Mouse (Mus musculus) embryonic facial prominence, embryonic 15.5 days (tissue): ENCODE data around the gene 6030468B19Rik. TPM values are rescaled to one million over a fixed set of nuclear protein-coding genes. Genes with fewer than 3 reads are reported as not detected.
"Not testable (repeated sequence)": the region's sequence is repeated elsewhere in the genome, so short reads cannot be mapped to it uniquely, and the experiment has no call there.

Experiments used
- ATAC-seq: fragments of 200-750 bp; cut with Nextera tagmentation; 2 replicates; pipeline ENCODE4 v1.8.0; 2017; ENCODE audit warnings: low read depth, moderate TSS enrichment; ENCODE audit not compliant: insufficient number of reproducible peaks, low FRiP score, low TSS enrichment
- H3K27ac ChIP-seq: fragments of 300-500 bp; sonication (generic); replicated peaks from 2 replicates; pipeline ENCODE4 v1.5.1; 2015; ENCODE audit warnings: mild to moderate bottlenecking, inconsistent platforms
- H3K27me3 ChIP-seq: fragments of 300-500 bp; sonication (generic); 2 replicates; pipeline ENCODE4 v1.6.1; 2015; ENCODE audit warnings: inconsistent platforms
- H3K36me3 ChIP-seq: fragments of 300-500 bp; sonication (generic); 2 replicates; pipeline ENCODE4 v1.6.1; 2015; ENCODE audit warnings: mild to moderate bottlenecking, inconsistent platforms
- H3K4me1 ChIP-seq: fragments of 300-500 bp; sonication (generic); 2 replicates; pipeline ENCODE4 v1.6.1; 2015; ENCODE audit warnings: inconsistent platforms
- H3K4me2 ChIP-seq: fragments of 300-500 bp; sonication (generic); replicated peaks from 2 replicates; pipeline ENCODE4 v1.6.1; 2015; ENCODE audit warnings: mild to moderate bottlenecking, inconsistent platforms
- H3K4me3 ChIP-seq: fragments of 300-500 bp; sonication (generic); replicated peaks from 2 replicates; pipeline ENCODE4 v1.5.1; 2015; ENCODE audit warnings: mild to moderate bottlenecking, inconsistent platforms
- H3K9ac ChIP-seq: fragments of 300-500 bp; sonication (generic); 2 replicates; pipeline ENCODE4 v1.6.1; 2015; ENCODE audit warnings: inconsistent platforms
- H3K9me3 ChIP-seq: fragments of 300-500 bp; sonication (generic); replicated peaks from 2 replicates; pipeline ENCODE4 v1.6.1; 2016; ENCODE audit warnings: inconsistent platforms
- WGBS: fragments of 180-500 bp; shearing (Covaris S2); methylation state at CpG from one replicate; pipeline ENCODE4 v1.1.7; 2015; 5-methylcytosine and 5-hydroxymethylcytosine counted together
- polyA plus RNA-seq: library from polyadenylated mRNA; unstranded; fragments of >200 nt; fragmentation: Nextera tagmentation; extraction: Ambion mirVana; gene quantifications from 2 replicates; pipeline ENCODE4 v1.2.1, GENCODE M21; 2015

The 6030468B19Rik gene
- polyA plus RNA-seq, 1 experiment from 2014 or later: 0.25 TPM

- Histone ChIP-seq H3K4me3 (peak overlapping the region; percentile 54), H3K4me1 (peaks cover 49% of the 10 kb centered on the region), H3K4me2 (peak overlapping the region; percentile 97), H3K9ac (peak overlapping the region; percentile 44), H3K36me3 (peaks cover 13% of the 10 kb centered on the region; the same call in 1 of the 2 replicates), H3K9me3 (no peaks in the 10 kb centered on the region), H3K27me3 (no peaks in the 10 kb centered on the region), H3K27ac (peak overlapping the region; percentile 93)
- peak; percentile 35 for ATAC-seq
- 2% methylated on average over 38 of the region's 38 CpGs for WGBS
Observed at GRCm38 (mm10) chr11:117779434-117780198, 17.8 kb upstream of the 6030468B19Rik start.

- H3K36me3 ChIP-seq: peaks cover 8% of the 10 kb centered on the region; the same call in 1 of the 2 replicates
- H3K9me3 ChIP-seq: no peaks in the 10 kb centered on the region
- ATAC-seq: peak; percentile 30; the same call in 1 of the 2 replicates
- H3K27ac ChIP-seq: peak overlapping the region; percentile 93
- H3K27me3 ChIP-seq: no peaks in the 10 kb centered on the region
- peak overlapping the region; percentile 97 for H3K4me2 ChIP-seq
- peak overlapping the region; percentile 44 for H3K9ac ChIP-seq
- under 1% methylated on average over 16 of the region's 17 CpGs for WGBS
- peaks cover 49% of the 10 kb centered on the region for H3K4me1 ChIP-seq
- H3K4me3 ChIP-seq: peak overlapping the region; percentile 54
Observed at GRCm38 (mm10) chr11:117780199-117780515, 17.3 kb upstream of the 6030468B19Rik start.

DNA sequence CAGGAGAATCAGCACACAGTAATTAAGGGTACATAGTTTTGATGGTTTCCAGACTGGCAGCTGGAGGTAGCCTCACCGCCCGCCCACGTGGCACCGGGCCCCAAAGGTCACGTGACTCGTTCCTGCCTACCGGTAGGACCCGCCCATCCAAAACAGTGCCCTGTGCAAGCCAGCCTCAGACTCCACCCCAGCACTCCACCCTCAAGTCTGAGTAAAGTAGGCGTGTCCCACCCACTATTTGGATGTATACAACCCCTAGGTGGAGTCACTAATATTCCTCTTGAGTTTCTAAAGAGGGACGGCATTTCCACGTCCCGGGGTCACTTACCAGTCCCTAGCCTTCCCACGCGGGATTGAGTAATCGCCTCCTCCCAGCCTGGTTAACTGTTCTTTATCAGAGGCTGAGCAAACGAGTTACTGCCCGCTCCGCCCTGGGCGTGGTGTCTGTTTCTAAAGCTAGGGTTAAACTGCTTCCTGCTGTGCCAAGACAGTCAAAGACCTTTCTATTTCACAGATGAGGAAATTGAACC, 16.8 kb upstream of the 6030468B19Rik start:
- ATAC-seq: peak; percentile 76
- Histone ChIP-seq H3K4me1 (peaks cover 49% of the 10 kb centered on the region), H3K4me3 (peak overlapping the region; percentile 54), H3K4me2 (peak overlapping the region; percentile 97), H3K27me3 (no peaks in the 10 kb centered on the region), H3K27ac (peak overlapping the region; percentile 93), H3K36me3 (peaks cover 4% of the 10 kb centered on the region; the same call in 1 of the 2 replicates), H3K9me3 (no peaks in the 10 kb centered on the region), H3K9ac (peak overlapping the region; percentile 44; the same call in 1 of the 2 replicates)
- WGBS: under 1% methylated on average over 19 of the region's 19 CpGs

DNA sequence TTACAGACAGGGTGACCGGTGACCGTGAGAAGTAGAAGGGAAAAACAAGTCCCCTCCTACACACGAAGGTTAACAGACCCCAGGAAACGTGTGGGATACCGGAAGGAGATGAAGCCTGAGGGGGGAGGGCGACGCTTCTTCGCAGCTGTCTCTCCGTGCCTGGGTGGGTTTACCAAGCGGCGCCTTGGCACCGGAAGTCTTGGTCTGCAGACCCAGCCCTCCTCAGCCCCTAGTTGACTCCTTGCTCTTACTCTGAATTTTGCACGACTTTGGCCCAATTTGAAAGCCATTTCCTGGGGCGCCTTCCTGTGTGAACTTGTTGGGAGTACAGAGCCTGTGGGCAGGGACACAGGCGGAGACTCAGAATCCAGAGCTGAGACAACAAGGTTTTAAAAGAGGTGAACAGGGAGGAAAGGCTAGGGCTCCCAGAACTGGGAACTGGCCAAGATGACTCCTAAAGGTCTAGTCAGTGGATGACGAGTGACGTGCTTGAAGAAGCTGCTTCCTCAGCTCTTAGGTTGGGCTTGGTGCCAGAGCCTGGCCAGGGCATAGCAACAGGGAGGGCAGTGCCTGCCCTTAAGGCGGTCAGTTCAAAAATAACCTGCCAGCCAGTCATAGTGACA, 16.1 kb upstream of the 6030468B19Rik start:
- Histone ChIP-seq H3K27me3 (no peaks in the 10 kb centered on the region), H3K9me3 (no peaks in the 10 kb centered on the region), H3K27ac (peak overlapping the region; percentile 93), H3K4me2 (peak overlapping the region; percentile 97), H3K36me3 (peaks cover 2% of the 10 kb centered on the region; the same call in 1 of the 2 replicates), H3K9ac (no peak overlapping the region), H3K4me1 (peaks cover 49% of the 10 kb centered on the region), H3K4me3 (peak overlapping the region; percentile 54)
- ATAC-seq: no peak
- WGBS: 18% methylated on average over 18 of the region's 18 CpGs

GRCm38 (mm10) chr11:117781993-117782704, 15.3 kb upstream of the 6030468B19Rik start, which contains the start of the genes Tmc8 and Tmc6:
Gene Tmc8, plus strand, starts transcription at chr11:117782076.
Gene Tmc6, minus strand, starts transcription at chr11:117782198.
- Histone ChIP-seq H3K9me3 (no peaks in the 10 kb centered on the region), H3K4me3 (peak within 1 kb of the TSS; percentile 54), H3K4me1 (peaks cover 49% of the 10 kb centered on the region), H3K27me3 (no peaks in the 10 kb centered on the region), H3K9ac (no peak within 1 kb of the TSS), H3K36me3 (no peaks in the 10 kb centered on the region; the same call in 1 of the 2 replicates), H3K4me2 (peak within 1 kb of the TSS; percentile 97), H3K27ac (peak within 1 kb of the TSS; percentile 93)
- no peak for ATAC-seq
- WGBS: 43% methylated on average over 24 of the region's 24 CpGs

- peaks cover 49% of the 10 kb centered on the region for H3K4me1 ChIP-seq
- ATAC-seq: no peak
- H3K9ac ChIP-seq: no peak overlapping the region
- peak overlapping the region; percentile 57 for H3K4me2 ChIP-seq
- H3K36me3 ChIP-seq: no peaks in the 10 kb centered on the region; the same call in 1 of the 2 replicates
- WGBS: 53% methylated on average over 9 of the region's 9 CpGs
- no peaks in the 10 kb centered on the region for H3K9me3 ChIP-seq
- peak overlapping the region; percentile 29 for H3K4me3 ChIP-seq
- H3K27me3 ChIP-seq: no peaks in the 10 kb centered on the region
- no peak overlapping the region; the same call in 1 of the 2 replicates for H3K27ac ChIP-seq
Observed at GRCm38 (mm10) chr11:117782705-117783034, 14.8 kb upstream of the 6030468B19Rik start.

DNA sequence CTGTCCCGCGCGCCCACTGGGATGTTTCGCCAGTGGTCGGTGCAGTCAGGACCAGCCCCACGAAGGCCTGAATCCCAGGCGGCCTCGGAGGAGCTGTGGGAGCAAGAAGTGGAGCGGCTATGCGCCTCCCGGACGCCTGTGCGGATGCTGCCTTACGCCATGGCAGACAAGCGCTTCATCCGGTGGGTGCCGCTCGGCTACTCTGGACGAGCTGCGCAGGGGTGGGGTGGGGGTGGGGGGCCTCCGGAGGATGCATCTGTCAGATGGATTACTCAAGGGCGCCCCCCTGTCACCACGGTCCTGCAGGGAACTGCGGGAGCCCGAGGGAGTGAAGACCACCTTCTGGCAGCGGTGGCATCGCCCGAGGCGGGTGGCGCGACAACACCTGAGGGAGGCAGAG, 14.4 kb upstream of the 6030468B19Rik start:
- H3K27me3 ChIP-seq: no peaks in the 10 kb centered on the region
- H3K4me1 ChIP-seq: peaks cover 49% of the 10 kb centered on the region
- H3K4me3 ChIP-seq: peak overlapping the region; percentile 29
- WGBS: 6% methylated on average over 31 of the region's 31 CpGs
- H3K9me3 ChIP-seq: no peaks in the 10 kb centered on the region
- no peak overlapping the region; the same call in 1 of the 2 replicates for H3K27ac ChIP-seq
- H3K9ac ChIP-seq: no peak overlapping the region
- no peaks in the 10 kb centered on the region for H3K36me3 ChIP-seq
- ATAC-seq: no peak
- peak overlapping the region; percentile 57 for H3K4me2 ChIP-seq

DNA sequence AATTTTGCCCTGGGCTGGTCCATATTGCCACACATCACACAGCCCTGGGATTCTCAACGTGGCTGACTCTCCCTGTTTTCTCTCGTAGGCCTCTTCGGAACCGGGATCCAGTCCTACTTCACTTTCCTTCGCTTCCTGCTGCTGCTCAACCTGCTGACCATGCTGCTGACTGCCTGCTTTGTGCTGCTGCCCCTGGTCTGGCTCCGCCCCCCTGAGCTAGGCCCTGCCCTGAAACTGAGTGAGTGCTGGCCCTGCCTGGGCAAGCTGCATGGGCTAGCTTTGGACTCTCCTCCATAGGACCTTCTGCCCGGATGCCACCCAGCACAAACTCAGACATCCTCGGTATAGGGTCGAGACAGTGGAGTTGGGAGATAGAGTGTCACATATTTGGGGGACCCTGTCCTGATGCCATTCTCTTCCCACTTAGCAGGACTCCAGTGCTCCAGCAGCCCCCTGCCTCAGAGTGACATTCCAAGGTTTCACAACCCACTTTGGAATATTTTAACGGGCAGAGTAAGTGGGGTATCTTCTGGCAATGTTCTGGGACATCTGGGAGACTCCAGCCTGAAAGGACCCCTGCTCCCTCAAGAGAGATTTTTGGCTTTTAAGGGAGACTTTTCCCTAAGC, 13.7 kb upstream of the 6030468B19Rik start:
- no peak for ATAC-seq
- Histone ChIP-seq H3K27me3 (no peaks in the 10 kb centered on the region), H3K36me3 (no peaks in the 10 kb centered on the region), H3K9ac (no peak overlapping the region), H3K4me2 (peak overlapping the region; percentile 57), H3K9me3 (no peaks in the 10 kb centered on the region), H3K4me1 (peaks cover 45% of the 10 kb centered on the region), H3K4me3 (0 out of 2 replicates have a peak overlapping the region, but pooled peaks have one; percentile 29), H3K27ac (no peak overlapping the region)
- WGBS: 39% methylated on average over 10 of the region's 10 CpGs

GRCm38 (mm10) chr11:117786294-117786693, 11.2 kb upstream of the 6030468B19Rik start:
- Histone ChIP-seq H3K4me3 (no peak overlapping the region), H3K36me3 (no peaks in the 10 kb centered on the region), H3K9ac (no peak overlapping the region), H3K27me3 (no peaks in the 10 kb centered on the region), H3K9me3 (no peaks in the 10 kb centered on the region), H3K4me1 (peaks cover 30% of the 10 kb centered on the region), H3K4me2 (no peak overlapping the region), H3K27ac (no peak overlapping the region)
- ATAC-seq: no peak
- WGBS: 19% methylated on average over 10 of the region's 10 CpGs

DNA sequence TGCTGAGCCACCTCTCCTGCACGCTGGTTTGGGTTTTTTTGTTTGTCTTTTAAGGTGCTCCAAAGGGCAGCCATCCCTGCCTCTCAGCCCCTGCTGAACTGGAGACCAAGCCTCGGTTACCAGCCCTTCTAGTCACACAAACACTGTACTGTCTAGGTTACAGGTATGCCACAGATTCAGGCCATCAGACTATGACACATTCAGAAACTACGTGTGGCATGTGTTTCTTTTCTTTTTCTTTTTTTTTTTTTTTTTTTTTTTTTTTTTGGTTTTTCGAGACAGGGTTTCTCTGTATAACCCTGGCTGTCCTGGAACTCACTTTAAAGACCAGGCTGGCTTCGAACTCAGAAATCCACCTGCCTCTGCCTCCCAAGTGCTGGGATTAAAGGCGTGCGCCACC, 9.0 kb upstream of the 6030468B19Rik start:
- H3K27ac ChIP-seq, H3K36me3 ChIP-seq, H3K27me3 ChIP-seq, H3K9me3 ChIP-seq, H3K9ac ChIP-seq, ATAC-seq, H3K4me3 ChIP-seq, H3K4me2 ChIP-seq: not testable (repeated sequence)
- WGBS: 76% methylated on average over 7 of the region's 7 CpGs
- peaks cover 22% of the 10 kb centered on the region for H3K4me1 ChIP-seq
